Mouse (Mus musculus) adrenal gland, postnatal 0 days (tissue): Measurements from ENCODE around the gene Pole4. TPM values are rescaled to one million over a fixed set of nuclear protein-coding genes. Genes with fewer than 3 reads are reported as not detected.

Experiments
- polyA plus RNA-seq: library from polyadenylated mRNA; unstranded; fragments of >200 nt; fragmentation: Nextera tagmentation; extraction: Ambion mirVana; gene quantifications from 2 replicates; pipeline ENCODE4 v1.2.1, GENCODE M21; 2015

Pole4 gene
- 96.4 and 98.7 TPM in 2 replicates for polyA plus RNA-seq

GRCm38 (mm10) chr6:82705221-82705620 is at the start of gene Pole4:
TSS of gene Pole4 (minus strand) at chr6:82705365.

Other genes starting within 250 kb of the Pole4 start
- gene Hk2, start 69.1 kb upstream of the Pole4 start, polyA plus RNA-seq, result 1.1 and 2.3 TPM in 2 replicates
- 1.8 and 6.6 TPM in 2 replicates for gene Sema4f, start 234.4 kb upstream of the Pole4 start, polyA plus RNA-seq
- gene M1ap, start 241.5 kb upstream of the Pole4 start, polyA plus RNA-seq, result 0.95 and 1.8 TPM in 2 replicates